Mouse (Mus musculus) retina, postnatal 1 day (tissue): ENCODE measurements around the gene Mak.
A peak's percentile ranks its signal among the peaks of the same experiment; 100 is the strongest.
"Not testable (repeated sequence)": the region's sequence is repeated elsewhere in the genome, so short reads cannot be mapped to it uniquely, and the experiment has no call there.

Experiments
- DNase-seq: peaks from one replicate; pipeline ENCODE4 v3.0.0-alpha.2; 2012

Mak gene

DNA sequence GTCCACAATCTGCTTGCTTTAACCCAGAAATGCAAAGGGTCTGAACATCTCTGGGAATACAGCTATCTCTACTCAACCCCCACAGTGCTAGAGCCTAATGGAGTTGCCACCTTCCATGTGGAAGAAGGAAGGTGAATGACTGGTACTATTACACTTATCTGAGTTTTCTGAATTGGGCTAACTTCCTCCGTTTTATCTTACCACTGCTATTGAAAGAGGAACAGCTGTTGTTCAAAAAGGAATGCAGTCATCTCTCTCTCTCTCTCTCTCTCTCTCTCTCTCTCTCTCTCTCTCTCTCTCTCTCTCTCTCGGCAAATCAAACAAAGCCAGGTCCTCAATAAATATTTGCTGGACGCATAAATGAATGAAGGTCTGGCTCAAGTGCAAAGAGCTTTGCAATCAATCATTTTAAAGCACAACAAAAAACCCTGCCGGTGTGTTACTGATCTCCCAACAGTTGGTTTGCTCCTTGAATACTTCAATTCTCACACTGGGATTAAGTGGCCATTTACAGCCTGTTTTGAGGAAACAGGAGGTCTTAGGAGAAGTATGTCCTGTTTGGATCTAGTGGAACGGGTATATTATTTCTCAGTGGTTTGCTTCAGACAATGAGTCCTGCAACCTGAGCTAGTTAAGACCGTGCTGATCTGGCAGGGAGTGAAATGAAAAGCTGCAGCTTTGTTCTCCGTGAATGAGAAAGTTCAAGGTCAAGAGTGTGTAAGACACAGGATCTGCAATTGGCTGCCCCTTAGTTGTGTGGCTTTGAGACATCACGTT, 84.8 kb downstream of the Mak start:
- DNase-seq: peak; percentile 46

DNA sequence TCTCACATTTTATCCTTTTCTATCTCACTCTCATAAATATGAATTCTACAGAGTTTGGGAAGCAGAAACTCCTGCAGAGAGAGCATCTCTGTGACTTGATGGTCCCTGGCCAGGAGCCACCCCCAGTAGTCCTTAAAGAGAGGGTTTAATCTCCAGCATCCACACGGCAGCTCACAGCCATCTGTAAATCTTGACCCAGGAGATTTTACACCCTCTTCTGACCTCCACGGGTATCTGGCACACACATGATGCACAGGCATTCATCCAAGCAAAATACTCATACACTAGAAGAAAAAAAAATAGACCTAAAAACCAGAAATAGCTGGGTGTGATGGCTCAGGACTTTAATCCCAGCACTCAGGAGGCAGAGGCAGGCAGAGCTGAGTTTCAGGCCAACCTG, 91.1 kb downstream of the Mak start:
- no peak for DNase-seq

DNA sequence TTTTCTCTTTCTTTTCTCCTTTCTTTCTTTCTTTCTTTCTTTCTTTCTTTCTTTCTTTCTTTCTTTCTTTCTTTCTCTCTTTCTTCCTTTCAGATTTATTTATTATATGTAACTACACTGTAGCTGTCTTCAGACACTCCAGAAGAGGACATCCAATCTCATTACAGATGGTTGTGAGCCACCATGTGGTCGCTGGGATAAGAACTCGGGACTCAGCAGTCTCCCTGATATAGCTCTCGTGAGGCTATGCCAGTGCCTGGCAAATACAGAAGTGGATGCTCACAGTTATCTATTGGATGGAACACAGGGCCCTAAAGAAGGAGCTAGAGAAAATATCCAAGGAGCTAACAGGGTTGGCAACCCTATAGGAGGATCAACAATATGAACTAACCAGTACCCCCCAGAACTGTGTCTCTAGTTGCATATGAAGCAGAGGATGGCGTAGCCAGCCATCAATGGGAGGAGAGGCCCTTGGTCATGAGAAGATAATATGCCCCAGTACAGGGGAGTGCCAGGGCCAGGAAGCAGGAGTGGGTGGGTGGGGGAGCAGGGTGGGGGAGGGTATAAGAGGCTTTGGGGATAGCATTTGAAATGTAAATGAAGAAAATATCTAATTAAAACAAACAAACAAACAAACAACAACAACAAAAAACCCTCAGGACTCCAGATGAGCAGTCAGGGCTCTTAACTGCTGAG, 91.8 kb downstream of the Mak start:
- DNase-seq: not testable (repeated sequence)

DNA sequence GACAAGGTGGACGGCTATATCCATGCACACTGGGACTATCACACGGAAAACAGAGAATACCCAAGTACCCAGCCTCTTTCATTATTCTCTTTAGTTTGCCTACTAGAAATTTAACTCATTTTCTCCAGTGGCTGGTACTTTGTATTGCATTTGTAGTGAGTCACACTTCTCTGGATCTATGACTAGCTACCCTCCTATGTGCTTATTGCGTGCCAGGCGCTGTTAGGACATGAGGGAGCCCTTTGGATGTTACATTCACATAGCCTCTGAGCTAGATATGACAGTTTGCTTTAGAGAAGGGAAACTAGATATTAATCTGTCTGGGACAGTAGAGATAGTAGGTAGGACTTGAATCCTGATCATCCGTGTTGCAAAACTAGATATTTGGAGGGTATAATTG, 93.4 kb downstream of the Mak start:
- no peak for DNase-seq

DNA sequence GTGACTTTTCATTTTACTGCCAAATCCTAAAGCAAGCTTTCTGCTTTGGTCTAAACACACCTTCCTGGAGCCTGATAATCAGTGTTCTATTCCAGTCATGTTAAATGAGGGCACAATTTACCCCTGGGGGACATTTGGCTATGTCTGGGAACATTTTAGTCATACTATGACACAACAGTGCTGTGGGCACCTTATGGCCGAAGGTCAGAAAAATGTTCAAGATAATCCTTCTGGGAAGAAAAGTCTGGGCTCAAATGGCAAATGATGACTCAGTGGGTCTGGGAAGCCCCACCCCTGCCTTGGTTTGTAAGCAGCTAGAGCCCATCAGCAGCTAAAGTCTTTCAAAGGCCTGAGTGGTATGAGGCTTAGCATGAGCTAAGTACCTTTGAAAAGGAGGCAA, 96.7 kb downstream of the Mak start:
- peak; percentile 3 for DNase-seq

DNA sequence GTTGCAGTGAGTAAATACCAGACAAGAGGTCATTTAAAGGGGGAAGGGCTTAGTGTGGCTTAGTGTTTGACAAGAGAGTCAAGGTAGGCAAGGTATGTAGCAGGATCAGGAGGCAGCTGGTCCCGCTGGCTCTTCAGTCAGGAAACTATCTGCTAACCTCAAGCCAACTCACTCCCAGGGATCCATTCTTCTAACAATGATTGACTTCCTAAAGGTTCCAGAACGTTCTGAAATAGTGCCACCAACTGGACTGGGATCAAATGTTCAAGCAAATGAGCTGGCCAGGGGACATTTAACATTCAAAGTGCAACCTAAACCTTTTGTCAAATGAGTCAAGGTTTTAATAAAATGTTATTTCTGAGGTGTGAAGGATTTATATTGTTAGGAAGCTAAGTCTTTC, 100.2 kb downstream of the Mak start:
- DNase-seq: no peak

DNA sequence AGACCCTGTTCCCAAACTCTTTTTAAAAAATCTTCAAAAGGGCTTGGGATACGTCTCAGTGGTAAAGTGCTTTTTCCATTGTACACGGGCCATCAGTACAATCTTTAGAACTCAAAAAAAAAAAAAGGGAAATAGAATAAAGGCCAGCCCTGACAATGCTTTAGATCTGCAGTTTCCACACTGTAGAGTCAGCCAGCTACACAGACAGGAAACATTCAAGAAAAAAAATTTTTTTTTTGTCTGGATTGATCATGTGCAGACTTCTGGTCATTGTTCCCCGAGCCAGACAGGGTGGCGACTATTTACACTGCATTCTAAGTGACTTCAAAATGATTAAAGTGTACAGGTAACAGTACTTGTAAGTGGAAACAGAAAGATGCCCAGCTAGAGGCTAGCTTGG, 100.9 kb downstream of the Mak start:
- no peak for DNase-seq

DNA sequence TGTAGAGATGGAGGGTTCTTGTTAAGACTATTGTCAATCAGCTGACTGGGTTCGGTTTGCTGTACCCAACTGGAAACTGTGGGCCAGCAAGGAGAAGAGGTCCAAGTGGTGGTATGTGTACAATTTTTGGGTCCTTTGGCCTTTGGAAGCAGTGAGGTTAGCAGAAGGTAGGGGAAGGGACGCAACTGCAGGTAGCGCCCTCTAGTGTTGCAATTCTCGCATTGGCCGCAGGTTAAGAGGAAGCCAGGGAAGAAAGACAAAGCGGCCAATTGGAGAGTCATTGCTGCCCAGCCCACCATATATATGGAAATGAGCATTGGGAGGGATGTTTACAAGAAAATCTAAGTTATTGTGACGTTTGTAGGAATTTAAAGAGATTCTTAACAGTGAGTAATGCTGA, 101.9 kb downstream of the Mak start:
- peak; percentile 64 for DNase-seq
